Mouse (Mus musculus) v-Abl transformed pro-B cells (cell line): Measurements from ENCODE around the gene Eci2.

Source experiments
- in situ Hi-C, 2 experiments: fragments of 400-800 bp; cut with MboI; formaldehyde crosslinking; loops; one replicate each; pipeline ENCODE4 v1.15.1; 2025; ENCODE audit not compliant: unreplicated experiment in 2 of 2

The Eci2 gene

DNA sequence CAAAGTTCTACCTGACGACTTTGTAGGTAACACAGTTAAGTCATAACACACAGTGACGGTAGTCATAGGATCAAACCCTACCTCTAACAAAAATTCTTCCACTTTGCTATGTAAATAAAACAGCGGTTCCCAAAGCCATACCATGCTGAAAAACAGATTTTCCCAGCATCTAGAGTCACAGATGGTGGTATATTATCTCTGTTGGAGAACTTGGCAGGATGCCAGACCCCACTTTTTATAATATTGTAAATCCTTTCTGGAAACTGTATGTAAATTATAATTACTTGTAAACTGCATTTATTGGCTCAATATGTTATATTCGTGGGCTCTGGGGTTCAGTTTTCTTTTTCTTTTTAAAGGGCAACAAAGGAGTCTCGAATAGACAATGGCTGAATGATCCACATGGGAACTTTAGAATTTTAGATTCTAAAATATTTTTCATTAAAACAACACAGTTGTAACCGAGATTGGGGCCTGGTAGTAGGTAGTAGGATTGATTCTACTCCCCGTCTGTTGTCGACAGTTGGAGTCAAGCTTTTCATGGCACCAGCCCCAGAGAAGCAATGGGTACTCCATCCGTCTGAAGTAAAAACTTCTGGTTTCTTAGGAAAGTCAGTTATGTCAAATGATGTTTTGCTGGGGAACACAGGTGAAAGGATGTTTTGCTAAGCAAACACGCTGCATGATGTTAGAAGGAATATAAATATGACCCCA is 91.8 kb downstream of the Eci2 start:
- in situ Hi-C loops = no loop called here
